Mouse (Mus musculus): Measurements from ENCODE around the gene Ptprk.

- TF ChIP-seq POLR2A (IDR thresholded peaks at IDR 0.05; ENCODE audit: control insufficient read depth, low read depth, low read length) (no peak), CTCF (IDR thresholded peaks at IDR 0.05; ENCODE audit: control insufficient read depth, insufficient read depth, insufficient replicate concordance, low read depth, low read length) (no peak)
These were observed 539.8 kb downstream of the Ptprk start for GRCm38 (mm10) chr10:28614396-28614795.
